Mouse (Mus musculus): ENCODE measurements around the gene Olfr358. TPM values are rescaled to one million over a fixed set of nuclear protein-coding genes. Genes with fewer than 3 reads are reported as not detected.

Olfr358 gene
- polyA plus RNA-seq (2012; rRNA removed), result not detected in 2 replicates

DNA sequence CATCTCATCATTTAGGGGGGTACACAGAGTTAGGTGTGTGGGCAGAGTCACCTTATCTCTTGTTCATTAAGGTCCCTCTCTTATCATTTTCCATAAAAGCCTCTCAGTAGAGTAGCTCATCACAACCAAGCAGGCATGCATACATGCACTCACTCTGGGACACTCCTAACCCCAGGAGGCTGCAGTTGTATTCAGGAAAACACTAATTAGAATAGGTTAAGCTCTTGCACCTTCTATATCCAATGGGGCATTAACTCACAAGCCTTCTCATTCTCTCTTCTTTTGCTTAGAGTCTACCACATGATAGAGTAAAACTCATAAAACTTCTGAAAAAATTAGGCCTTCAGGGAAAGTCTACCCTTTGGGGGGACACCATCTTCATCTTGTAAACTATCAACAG lies at the start of gene Olfr358:
Gene Olfr358, minus strand, starts transcription at position 101 of the 400 bp plus-strand sequence.
- no peak for DNase-seq (ENCODE audit: extremely low spot score in 1 of 2, low spot score in 1 of 2)

DNA sequence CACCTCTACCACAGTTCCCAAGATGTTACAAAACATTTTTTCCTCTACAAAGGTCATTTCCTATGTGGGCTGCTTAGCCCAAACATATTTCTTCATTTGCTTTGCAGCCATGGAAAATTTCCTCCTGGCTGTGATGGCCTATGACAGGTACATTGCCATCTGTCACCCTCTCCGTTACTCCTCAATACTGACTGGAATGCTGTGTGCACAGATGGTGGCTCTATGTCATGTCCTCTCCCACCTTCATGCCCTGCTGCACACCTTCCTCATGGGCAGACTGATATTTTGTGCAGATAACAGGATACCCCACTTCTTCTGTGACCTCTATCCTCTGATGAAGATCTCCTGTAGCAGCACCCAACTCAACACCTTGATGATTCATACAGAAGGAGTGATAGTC lies 12.1 kb downstream of the Olfr358 start:
- no peak for DNase-seq (ENCODE audit: extremely low spot score in 1 of 2, low spot score in 1 of 2)

DNA sequence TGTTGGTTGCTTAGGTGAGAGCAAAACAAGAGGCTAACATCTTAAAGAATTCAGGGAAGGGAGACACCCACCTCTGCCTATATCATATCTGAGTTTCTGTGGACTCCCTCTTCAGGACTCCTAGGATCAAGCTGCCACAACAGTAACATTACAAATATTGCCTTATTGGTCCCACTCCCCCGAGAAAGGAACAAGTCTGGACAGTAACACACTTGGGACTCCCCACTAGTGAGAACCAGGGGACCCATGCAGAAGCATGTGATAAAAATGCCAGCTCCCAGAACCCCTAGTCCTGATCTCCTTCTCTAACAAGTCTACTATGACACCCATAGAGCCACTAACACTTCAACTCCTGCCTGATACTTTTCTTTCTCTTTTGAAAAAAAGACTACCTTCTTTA lies 15.6 kb downstream of the Olfr358 start, which contains the start of gene Olfr357:
Gene Olfr357, plus strand, starts transcription at position 301 of the 400 bp plus-strand sequence.
- no peak for DNase-seq (ENCODE audit: extremely low spot score in 1 of 2, low spot score in 1 of 2)

Other genes with a start within 250 kb of the Olfr358 start
- not detected in 2 replicates for gene Olfr348, start 225.1 kb downstream of the Olfr358 start, polyA plus RNA-seq (2012; rRNA removed)
- gene Olfr50, start 218.8 kb downstream of the Olfr358 start, polyA plus RNA-seq (2012; rRNA removed), result not detected in 2 replicates
- 0.04 and 0.08 TPM in 2 replicates for gene Olfr3, start 192.3 kb downstream of the Olfr358 start, polyA plus RNA-seq (2012; rRNA removed)
- not detected in 2 replicates for gene Olfr350, start 163.0 kb downstream of the Olfr358 start, polyA plus RNA-seq (2012; rRNA removed)
- not detected in 2 replicates for gene Olfr351, start 146.7 kb downstream of the Olfr358 start, polyA plus RNA-seq (2012; rRNA removed)
- not detected in 2 replicates for gene Olfr352, start 140.9 kb downstream of the Olfr358 start, polyA plus RNA-seq (2012; rRNA removed)
- gene Olfr353, start 116.4 kb downstream of the Olfr358 start, polyA plus RNA-seq (2012; rRNA removed), result not detected in 2 replicates
- not detected in 2 replicates for gene Olfr354, start 103.7 kb downstream of the Olfr358 start, polyA plus RNA-seq (2012; rRNA removed)
- gene Olfr355, start 80.4 kb downstream of the Olfr358 start, polyA plus RNA-seq (2012; rRNA removed), result not detected in 2 replicates
- not detected in 2 replicates for gene Olfr356, start 72.2 kb downstream of the Olfr358 start, polyA plus RNA-seq (2012; rRNA removed)
- gene Olfr357, start 15.5 kb downstream of the Olfr358 start, polyA plus RNA-seq (2012; rRNA removed), result not detected in 2 replicates
- not detected in 2 replicates for gene Olfr360, start 56.4 kb upstream of the Olfr358 start, polyA plus RNA-seq (2012; rRNA removed)
- not detected in 2 replicates for gene Olfr361, start 80.0 kb upstream of the Olfr358 start, polyA plus RNA-seq (2012; rRNA removed)
- gene Olfr362, start 108.6 kb upstream of the Olfr358 start, polyA plus RNA-seq (2012; rRNA removed), result not detected in 2 replicates
- not detected in 2 replicates for gene Olfr364-ps1, start 130.0 kb upstream of the Olfr358 start, polyA plus RNA-seq (2012; rRNA removed)
- not detected in 2 replicates for gene Olfr365, start 178.9 kb upstream of the Olfr358 start, polyA plus RNA-seq (2012; rRNA removed)
- gene Olfr366, start 202.2 kb upstream of the Olfr358 start, polyA plus RNA-seq (2012; rRNA removed), result not detected in 2 replicates

All from frontal cortex, adult 2 months (tissue).